Mouse (Mus musculus): Measurements from ENCODE around the gene Myt1l.

Gene Myt1l

DNA sequence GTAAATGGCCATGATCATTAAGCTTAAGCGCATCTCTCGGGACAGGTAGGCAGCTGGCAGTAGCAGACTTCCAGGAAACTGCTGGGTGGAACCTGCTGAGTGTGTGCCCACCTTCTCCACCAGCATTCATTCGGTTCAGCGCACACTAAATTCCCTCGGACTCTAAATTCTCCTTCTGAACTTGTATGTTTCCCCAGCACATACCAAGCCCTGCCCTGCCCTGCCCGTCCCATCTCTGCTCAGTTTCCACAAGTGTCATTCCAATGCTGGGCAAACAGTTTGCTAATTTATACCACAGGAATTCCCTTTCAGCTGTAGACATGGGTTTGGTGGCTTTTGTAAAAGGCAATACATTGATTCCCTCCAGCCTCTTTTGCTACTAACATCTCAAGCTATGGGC is 436.8 kb downstream of the Myt1l start:
- no peak for DNase-seq (ENCODE audit: low spot score)

GRCm38 (mm10) chr12:29971795-29972464 is 443.7 kb downstream of the Myt1l start:
- DNase-seq (ENCODE audit: low spot score), result no peak

DNA sequence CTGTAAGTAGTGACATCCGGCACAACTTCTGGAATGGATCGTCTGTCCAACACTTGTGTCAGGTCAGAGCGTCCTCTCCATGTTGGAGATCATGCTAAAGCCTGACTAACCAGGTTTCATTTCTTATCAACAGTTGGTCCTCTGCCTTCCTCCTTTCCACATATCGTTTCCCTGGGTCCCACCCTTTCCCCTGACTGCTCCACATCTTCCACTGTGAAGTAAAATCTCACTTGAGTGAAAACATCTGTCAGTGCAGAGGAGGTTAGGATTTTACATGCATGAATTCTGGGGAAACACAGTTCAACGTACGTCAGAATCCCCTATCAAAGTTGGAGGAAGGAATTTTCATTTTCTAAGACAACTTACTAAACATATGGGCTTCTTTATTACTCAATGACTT is 444.3 kb downstream of the Myt1l start:
- no peak for DNase-seq (ENCODE audit: low spot score)
